Mouse (Mus musculus): ENCODE results near the gene Plac8.

GRCm38 (mm10) chr5:100562702-100563101, 9.3 kb downstream of the Plac8 start:
- no peak for TF ChIP-seq CTCF (IDR thresholded peaks at IDR 0.05; ENCODE audit: low read depth)
- no peak for TF ChIP-seq EP300 (IDR thresholded peaks at IDR 0.05; ENCODE audit: low read depth)

Measured in liver, postnatal 0 days (tissue).